Mouse (Mus musculus): ENCODE measurements at regions not wholly inside any gene's neighbourhood (a gene's known extent, or its start where the extent isn't known, plus 50 kb on each side); places are given as distances from the start of the nearest gene placed in this dataset.
A peak's percentile ranks its signal among the peaks of the same experiment; 100 is the strongest.

- peak; percentile 64 for TF ChIP-seq CTCF (IDR thresholded peaks at IDR 0.05)
- TF ChIP-seq EP300 (IDR thresholded peaks at IDR 0.05), result no peak
Observed at GRCm38 (mm10) chrX:9747305-9747938, 84.6 kb upstream of the Dynlt3 start.
